Mouse (Mus musculus): ENCODE measurements around the gene Camkv. TPM values are rescaled to one million over a fixed set of nuclear protein-coding genes. Genes with fewer than 3 reads are reported as not detected.

Gene Camkv
- polyA plus RNA-seq, 1 experiment from 2014 or later = 0.42 TPM

DNA sequence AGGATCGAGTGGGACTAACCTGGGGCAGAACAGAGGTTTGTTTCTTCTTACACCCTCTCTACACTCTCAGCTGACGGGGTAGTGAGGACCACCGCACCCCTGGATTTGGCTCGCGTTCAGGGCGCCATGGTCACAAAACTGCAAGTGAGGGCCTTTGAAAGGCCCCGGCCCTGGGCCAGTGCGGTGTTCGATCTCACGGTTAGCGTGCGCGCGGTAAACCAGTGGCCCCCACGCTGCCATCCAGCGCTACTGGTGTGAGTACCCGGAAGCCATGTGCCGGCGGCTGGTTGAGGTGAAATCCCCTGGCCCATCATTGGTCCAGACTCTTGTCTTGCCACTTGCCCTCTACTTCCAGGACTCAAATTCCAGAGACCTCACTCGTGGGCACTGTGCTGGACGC lies 60.0 kb downstream of the Camkv start:
- H3K27me3 ChIP-seq (replicated peaks; ENCODE audit: control insufficient read depth, insufficient read depth, low read length) = no peaks in the 10 kb centered on the region
- no peak overlapping the region for H3K27ac ChIP-seq (ENCODE audit: low read depth, low read length)
- no peak overlapping the region for H3K9ac ChIP-seq (ENCODE audit: low read depth, low read length)
- no peaks in the 10 kb centered on the region for H3K4me1 ChIP-seq (replicated peaks; ENCODE audit: control insufficient read depth, insufficient read depth, low read length)
- no peak overlapping the region for H3K4me3 ChIP-seq (ENCODE audit: low read depth, low read length)
- H3K36me3 ChIP-seq (ENCODE audit: control insufficient read depth, insufficient read depth) = no peaks in the 10 kb centered on the region
- no peak for ATAC-seq
- H3K4me2 ChIP-seq (replicated peaks; ENCODE audit: low read depth) = no peak overlapping the region
- 94% methylated on average over 21 of the region's 21 CpGs for WGBS
- no peaks in the 10 kb centered on the region for H3K9me3 ChIP-seq (ENCODE audit: control insufficient read depth)
- no peak for TF ChIP-seq CTCF (IDR thresholded peaks at IDR 0.05; ENCODE audit: low read depth)

GRCm38 (mm10) chr9:107996049-107996448 lies 60.6 kb downstream of the Camkv start, which contains the start of gene Gm20662:
TSS of gene Gm20662 (plus strand) at chr9:107996349.
- no peak within 1 kb of the TSS for H3K9ac ChIP-seq (ENCODE audit: low read depth, low read length)
- no peak for TF ChIP-seq CTCF (IDR thresholded peaks at IDR 0.05; ENCODE audit: low read depth)
- H3K9me3 ChIP-seq (ENCODE audit: control insufficient read depth) = no peaks in the 10 kb centered on the region
- H3K4me2 ChIP-seq (replicated peaks; ENCODE audit: low read depth) = no peak within 1 kb of the TSS
- no peaks in the 10 kb centered on the region for H3K36me3 ChIP-seq (ENCODE audit: control insufficient read depth, insufficient read depth)
- H3K4me3 ChIP-seq (ENCODE audit: low read depth, low read length) = no peak within 1 kb of the TSS
- 84% methylated on average over 5 of the region's 5 CpGs for WGBS
- ATAC-seq = no peak
- no peaks in the 10 kb centered on the region for H3K4me1 ChIP-seq (replicated peaks; ENCODE audit: control insufficient read depth, insufficient read depth, low read length)
- H3K27ac ChIP-seq (ENCODE audit: low read depth, low read length) = no peak within 1 kb of the TSS
- no peaks in the 10 kb centered on the region for H3K27me3 ChIP-seq (replicated peaks; ENCODE audit: control insufficient read depth, insufficient read depth, low read length)

Other genes starting within 250 kb of the Camkv start
- 3.9 and 4.4 TPM in 2 replicates for gene Sema3f, start 225.2 kb upstream of the Camkv start, polyA plus RNA-seq (2015; fragmentation: Nextera tagmentation; extraction: Ambion mirVana)
- 48.9 and 51.4 TPM in 2 replicates for gene Rbm5, start 164.7 kb upstream of the Camkv start, polyA plus RNA-seq (2015; fragmentation: Nextera tagmentation; extraction: Ambion mirVana)
- gene Rbm6, start 62.4 kb upstream of the Camkv start, polyA plus RNA-seq (2015; fragmentation: Nextera tagmentation; extraction: Ambion mirVana) = 21.1 and 26.2 TPM in 2 replicates
- 31.6 and 34.7 TPM in 2 replicates for gene Mon1a, start 47.5 kb upstream of the Camkv start, polyA plus RNA-seq (2015; fragmentation: Nextera tagmentation; extraction: Ambion mirVana)
- gene Mst1r, start 28.8 kb upstream of the Camkv start, polyA plus RNA-seq (2015; fragmentation: Nextera tagmentation; extraction: Ambion mirVana) = 7.1 and 8.8 TPM in 2 replicates
- not detected in 2 replicates for gene Actl11, start 7.2 kb upstream of the Camkv start, polyA plus RNA-seq (2015; fragmentation: Nextera tagmentation; extraction: Ambion mirVana)
- gene Traip, start 14.5 kb downstream of the Camkv start, polyA plus RNA-seq (2015; fragmentation: Nextera tagmentation; extraction: Ambion mirVana) = 3.2 and 3.7 TPM in 2 replicates
- 43.8 and 50.6 TPM in 2 replicates for gene Uba7, start 39.8 kb downstream of the Camkv start, polyA plus RNA-seq (2015; fragmentation: Nextera tagmentation; extraction: Ambion mirVana)
- gene Gm20661, start 47.4 kb downstream of the Camkv start, polyA plus RNA-seq (2015; fragmentation: Nextera tagmentation; extraction: Ambion mirVana) = 0.39 and 0.88 TPM in 2 replicates
- gene Inka1, start 50.2 kb downstream of the Camkv start, polyA plus RNA-seq (2015; fragmentation: Nextera tagmentation; extraction: Ambion mirVana) = 17.3 and 19.4 TPM in 2 replicates
- gene Cdhr4, start 56.8 kb downstream of the Camkv start, polyA plus RNA-seq (2015; fragmentation: Nextera tagmentation; extraction: Ambion mirVana) = 1.6 and 2.0 TPM in 2 replicates
- gene Gm20662, start 60.7 kb downstream of the Camkv start, polyA plus RNA-seq (2015; fragmentation: Nextera tagmentation; extraction: Ambion mirVana) = 0.43 TPM in 1 of 2 replicates, not detected in the other
- 27.9 and 30.5 TPM in 2 replicates for gene Ip6k1, start 66.8 kb downstream of the Camkv start, polyA plus RNA-seq (2015; fragmentation: Nextera tagmentation; extraction: Ambion mirVana)
- gene Gmppb, start 113.6 kb downstream of the Camkv start, polyA plus RNA-seq (2015; fragmentation: Nextera tagmentation; extraction: Ambion mirVana) = 146 and 154 TPM in 2 replicates
- 4.4 and 4.8 TPM in 2 replicates for gene Amigo3, start 117.5 kb downstream of the Camkv start, polyA plus RNA-seq (2015; fragmentation: Nextera tagmentation; extraction: Ambion mirVana)
- gene Mst1, start 144.8 kb downstream of the Camkv start, polyA plus RNA-seq (2015; fragmentation: Nextera tagmentation; extraction: Ambion mirVana) = 0.78 and 0.84 TPM in 2 replicates
- gene Rnf123, start 147.7 kb downstream of the Camkv start, polyA plus RNA-seq (2015; fragmentation: Nextera tagmentation; extraction: Ambion mirVana) = 17.2 and 18.2 TPM in 2 replicates
- gene Apeh, start 158.9 kb downstream of the Camkv start, polyA plus RNA-seq (2015; fragmentation: Nextera tagmentation; extraction: Ambion mirVana) = 82.6 and 98.4 TPM in 2 replicates